Mouse (Mus musculus): ENCODE measurements around the gene Znhit6. TPM values are rescaled to one million over a fixed set of nuclear protein-coding genes. Genes with fewer than 3 reads are reported as not detected.

Znhit6 gene
- total and polyA plus RNA-seq, 3 experiments, result 10.5 to 43.0 (median 40.5) TPM

DNA sequence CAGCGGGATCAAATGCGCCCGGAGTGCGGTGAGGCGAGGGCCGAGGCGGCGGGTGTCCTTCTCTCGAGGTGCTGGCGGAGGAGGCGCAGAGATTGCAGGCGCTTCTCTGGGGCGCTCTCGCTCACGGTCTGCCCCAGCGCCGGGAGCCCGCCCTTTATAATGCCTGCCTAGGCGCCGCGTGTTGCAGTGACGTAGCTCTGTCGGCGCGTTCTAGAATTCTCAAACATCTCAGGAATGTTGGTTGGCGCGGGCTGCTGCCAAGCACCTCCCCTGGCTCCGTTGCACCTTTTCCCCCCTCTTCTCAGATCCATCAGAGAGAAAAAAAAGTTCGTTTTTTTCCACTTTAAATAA is 73.8 kb downstream of the Znhit6 start, which contains the start of gene Ccn1:
TSS of gene Ccn1 (minus strand) at position 130 of the 351 bp plus-strand sequence.
- no peak for ATAC-seq (ENCODE audit: extremely low read depth, insufficient number of reproducible peaks, low FRiP score, poor library complexity, severe bottlenecking)

DNA sequence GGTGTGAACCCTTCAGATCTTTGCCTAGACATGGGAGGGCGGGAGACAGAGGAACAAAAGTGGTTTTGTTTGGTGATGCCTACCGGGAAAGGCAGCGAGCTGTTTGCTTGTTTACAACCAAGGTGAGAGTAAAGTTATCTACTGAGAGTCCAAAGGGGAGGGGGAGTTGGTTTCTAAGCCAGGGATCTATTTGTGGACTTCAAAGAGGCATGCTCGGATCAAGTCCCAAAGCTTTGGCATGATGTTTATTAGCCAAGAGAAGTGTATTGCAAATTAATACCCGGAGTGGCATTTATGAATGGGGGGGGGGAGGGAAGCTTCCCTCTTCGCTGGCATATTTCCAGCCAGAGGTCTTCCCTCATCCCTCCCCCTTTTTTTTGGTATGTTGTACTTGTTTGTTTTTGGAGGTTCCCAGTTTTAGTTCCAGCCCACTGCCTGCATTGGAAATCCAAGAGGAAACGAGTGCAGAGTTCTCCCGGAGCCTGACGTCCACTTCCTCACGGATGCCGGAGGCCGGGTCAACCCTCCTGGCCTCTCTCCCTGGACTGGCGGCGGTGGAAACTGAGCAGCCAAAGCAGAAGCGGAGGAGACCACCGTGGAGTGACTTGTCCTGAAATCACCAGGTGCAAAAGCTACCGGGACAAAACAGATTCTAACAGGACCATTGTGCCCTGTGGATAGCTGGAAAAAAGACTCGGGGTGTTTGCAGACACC is 74.5 kb downstream of the Znhit6 start:
- TF ChIP-seq GATA1 (IDR thresholded peaks at IDR 0.05; ENCODE audit: borderline replicate concordance, low read length), result no peak
- TF ChIP-seq CTCF (IDR thresholded peaks at IDR 0.05; ENCODE audit: low read depth, low read length), result no peak
- no peak for TF ChIP-seq POLR2AphosphoS5 (IDR thresholded peaks at IDR 0.05; ENCODE audit: insufficient replicate concordance, low read depth, low read length)
- TF ChIP-seq TAL1 (conservative IDR thresholded peaks at IDR 0.05; ENCODE audit: low read depth, low read length), result no peak
- no peak for TF ChIP-seq GATA2 (IDR thresholded peaks at IDR 0.05; ENCODE audit: borderline replicate concordance, low read depth, low read length)
- Histone ChIP-seq H3K27me3 (ENCODE audit: insufficient read depth, low read length) (no peaks in the 10 kb centered on the region), H3K4me3 (ENCODE audit: low read depth, low read length) (no peak overlapping the region; the same call in 1 of the 2 replicates), H3K36me3 (replicated peaks) (no peaks in the 10 kb centered on the region), H3K4me1 (ENCODE audit: insufficient read depth, low read depth, low read length) (no peaks in the 10 kb centered on the region), H3K9me3 (replicated peaks) (peaks cover 52% of the 10 kb centered on the region)
- DNase-seq (ENCODE audit: low spot score) (no peak), ATAC-seq (ENCODE audit: extremely low read depth, insufficient number of reproducible peaks, low FRiP score, poor library complexity, severe bottlenecking) (no peak)

More for the DNA sequence above, 73.8 kb downstream of the Znhit6 start, which contains the start of gene Ccn1:
- Histone ChIP-seq H3K27me3 (ENCODE audit: insufficient read depth, low read length) (no peaks in the 10 kb centered on the region), H3K9me3 (replicated peaks) (peaks cover 48% of the 10 kb centered on the region), H3K4me3 (ENCODE audit: low read depth, low read length) (no peak within 1 kb of the TSS; the same call in 1 of the 2 replicates), H3K4me1 (ENCODE audit: insufficient read depth, low read depth, low read length) (no peaks in the 10 kb centered on the region), H3K36me3 (replicated peaks) (no peaks in the 10 kb centered on the region)
- DNase-seq (ENCODE audit: low spot score), result no peak
- TF ChIP-seq CTCF (IDR thresholded peaks at IDR 0.05; ENCODE audit: low read depth, low read length), result no peak
- no peak for TF ChIP-seq TAL1 (conservative IDR thresholded peaks at IDR 0.05; ENCODE audit: low read depth, low read length)
- no peak for TF ChIP-seq GATA1 (IDR thresholded peaks at IDR 0.05; ENCODE audit: borderline replicate concordance, low read length)
- TF ChIP-seq POLR2AphosphoS5 (IDR thresholded peaks at IDR 0.05; ENCODE audit: insufficient replicate concordance, low read depth, low read length), result no peak
- TF ChIP-seq GATA2 (IDR thresholded peaks at IDR 0.05; ENCODE audit: borderline replicate concordance, low read depth, low read length), result no peak

DNA sequence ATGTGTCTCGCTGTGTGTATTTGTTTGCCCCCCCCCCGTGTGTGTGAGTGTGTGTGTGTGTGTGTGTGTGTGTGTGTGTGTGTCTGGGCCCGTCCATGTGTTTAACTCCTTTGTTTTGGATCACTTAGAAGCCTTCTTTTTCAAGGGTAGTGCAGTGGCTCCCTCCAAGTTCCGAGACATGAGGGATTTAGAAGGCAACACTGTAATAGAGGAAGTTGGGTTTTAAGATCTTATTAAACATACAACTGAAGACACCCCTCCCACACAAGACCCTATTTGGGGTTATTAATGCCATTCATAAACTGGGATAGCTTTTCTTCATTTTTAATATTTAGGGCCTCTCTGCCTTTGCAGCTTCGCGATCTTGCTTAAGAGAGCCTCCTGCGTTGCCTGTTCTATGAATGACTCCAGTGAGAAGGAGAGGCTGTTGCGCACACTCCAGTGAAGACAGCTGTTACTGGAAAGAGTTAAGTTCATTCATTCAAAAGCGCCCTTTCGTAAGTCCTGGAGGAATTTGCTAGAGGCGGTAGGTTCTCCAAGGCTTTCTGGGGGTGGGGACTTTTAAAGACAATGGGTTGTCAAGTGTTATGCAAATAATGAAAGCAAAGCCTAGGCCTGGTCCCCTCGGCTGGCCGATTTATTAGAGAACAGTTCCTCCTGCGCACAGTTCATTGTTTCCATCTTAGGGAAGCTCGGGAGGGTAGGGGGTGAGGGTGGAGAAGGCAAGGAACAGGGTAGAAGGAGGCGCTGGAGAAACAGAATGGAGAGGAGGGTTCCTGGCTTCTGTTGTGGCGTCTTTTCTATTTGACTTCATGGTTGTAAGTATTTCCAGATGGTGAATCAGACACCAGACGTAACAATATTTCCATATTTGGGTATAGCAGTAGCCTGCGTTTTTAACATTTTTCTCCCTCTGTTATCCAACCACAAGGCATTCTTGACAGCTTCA is 75.3 kb downstream of the Znhit6 start:
- ATAC-seq (ENCODE audit: extremely low read depth, insufficient number of reproducible peaks, low FRiP score, poor library complexity, severe bottlenecking) (no peak), DNase-seq (ENCODE audit: low spot score) (no peak)
- Histone ChIP-seq H3K9me3 (replicated peaks) (peaks cover 57% of the 10 kb centered on the region), H3K4me1 (ENCODE audit: insufficient read depth, low read depth, low read length) (no peaks in the 10 kb centered on the region), H3K4me3 (ENCODE audit: low read depth, low read length) (no peak overlapping the region), H3K36me3 (replicated peaks) (no peaks in the 10 kb centered on the region), H3K27me3 (ENCODE audit: insufficient read depth, low read length) (no peaks in the 10 kb centered on the region)
- TF ChIP-seq GATA1 (IDR thresholded peaks at IDR 0.05; ENCODE audit: borderline replicate concordance, low read length), result no peak
- TF ChIP-seq POLR2AphosphoS5 (IDR thresholded peaks at IDR 0.05; ENCODE audit: insufficient replicate concordance, low read depth, low read length), result no peak
- TF ChIP-seq TAL1 (conservative IDR thresholded peaks at IDR 0.05; ENCODE audit: low read depth, low read length), result no peak
- no peak for TF ChIP-seq CTCF (IDR thresholded peaks at IDR 0.05; ENCODE audit: low read depth, low read length)
- no peak for TF ChIP-seq GATA2 (IDR thresholded peaks at IDR 0.05; ENCODE audit: borderline replicate concordance, low read depth, low read length)

DNA sequence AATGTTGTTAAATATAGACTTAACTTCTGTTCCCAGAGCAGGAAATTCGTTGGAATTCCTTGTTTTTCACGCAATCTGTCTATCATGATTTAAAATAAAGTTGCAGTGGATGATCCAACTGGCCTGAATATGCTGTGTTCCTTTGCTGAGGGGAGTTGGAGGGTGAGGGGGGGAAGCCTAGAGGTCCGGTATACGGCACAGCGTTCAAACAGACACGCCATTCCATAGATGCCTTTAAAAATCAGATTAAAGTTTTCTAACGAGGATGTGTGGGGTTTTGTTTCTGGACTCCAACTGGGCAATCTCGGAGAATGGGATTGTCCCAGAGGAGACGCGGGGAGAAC is 75.9 kb downstream of the Znhit6 start:
- Histone ChIP-seq H3K36me3 (replicated peaks) (no peaks in the 10 kb centered on the region), H3K27me3 (ENCODE audit: insufficient read depth, low read length) (no peaks in the 10 kb centered on the region), H3K4me1 (ENCODE audit: insufficient read depth, low read depth, low read length) (no peaks in the 10 kb centered on the region), H3K4me3 (ENCODE audit: low read depth, low read length) (no peak overlapping the region), H3K9me3 (replicated peaks) (peaks cover 60% of the 10 kb centered on the region)
- no peak for TF ChIP-seq CTCF (IDR thresholded peaks at IDR 0.05; ENCODE audit: low read depth, low read length)
- no peak for TF ChIP-seq POLR2AphosphoS5 (IDR thresholded peaks at IDR 0.05; ENCODE audit: insufficient replicate concordance, low read depth, low read length)
- TF ChIP-seq TAL1 (conservative IDR thresholded peaks at IDR 0.05; ENCODE audit: low read depth, low read length), result no peak
- no peak for TF ChIP-seq GATA1 (IDR thresholded peaks at IDR 0.05; ENCODE audit: borderline replicate concordance, low read length)
- no peak for TF ChIP-seq GATA2 (IDR thresholded peaks at IDR 0.05; ENCODE audit: borderline replicate concordance, low read depth, low read length)
- DNase-seq (ENCODE audit: low spot score), result no peak
- no peak for ATAC-seq (ENCODE audit: extremely low read depth, insufficient number of reproducible peaks, low FRiP score, poor library complexity, severe bottlenecking)

DNA sequence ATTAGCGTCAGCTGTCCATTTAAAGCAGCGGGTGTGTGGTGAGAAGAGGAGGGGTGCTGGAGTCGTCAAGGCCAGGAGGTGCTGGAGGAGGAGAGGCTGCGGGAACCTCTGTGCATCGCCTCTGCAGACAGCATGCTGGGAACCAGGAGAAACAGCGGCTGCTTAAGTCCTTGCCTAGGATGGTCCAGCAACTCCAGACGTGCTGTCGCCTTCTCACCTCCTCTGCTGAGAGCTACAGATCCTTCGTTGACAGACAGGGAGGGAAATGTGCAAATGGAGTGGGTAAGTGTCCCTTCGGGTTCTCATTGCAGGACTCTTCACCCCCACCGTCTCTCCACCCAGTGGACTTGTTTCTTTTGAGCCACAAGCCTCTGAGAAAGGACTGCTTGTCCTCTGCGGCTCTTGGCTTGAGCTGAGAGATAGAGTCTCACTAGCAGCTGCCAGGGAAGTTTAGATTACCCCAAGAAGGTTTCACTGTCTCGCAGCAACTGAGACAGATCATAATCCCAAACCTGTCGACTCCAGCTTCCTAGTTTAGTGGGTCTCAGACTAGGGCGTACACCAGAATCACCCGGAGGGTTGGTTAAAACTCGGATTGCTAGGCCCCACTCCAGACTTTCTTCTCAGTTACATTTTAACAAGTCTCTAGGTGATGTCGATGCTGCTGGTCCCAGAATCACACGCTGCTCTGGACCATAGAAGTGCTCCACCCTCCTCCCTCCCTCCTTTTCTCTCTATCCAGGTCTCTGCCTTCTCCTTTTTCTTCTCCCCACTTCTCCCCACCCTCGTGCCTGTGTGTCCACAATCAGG is 76.5 kb downstream of the Znhit6 start:
- H3K4me1 ChIP-seq (ENCODE audit: insufficient read depth, low read depth, low read length), result no peaks in the 10 kb centered on the region
- no peak for TF ChIP-seq TAL1 (conservative IDR thresholded peaks at IDR 0.05; ENCODE audit: low read depth, low read length)
- no peak for TF ChIP-seq GATA2 (IDR thresholded peaks at IDR 0.05; ENCODE audit: borderline replicate concordance, low read depth, low read length)
- TF ChIP-seq GATA1 (IDR thresholded peaks at IDR 0.05; ENCODE audit: borderline replicate concordance, low read length), result no peak
- no peak for TF ChIP-seq POLR2AphosphoS5 (IDR thresholded peaks at IDR 0.05; ENCODE audit: insufficient replicate concordance, low read depth, low read length)
- no peak for TF ChIP-seq CTCF (IDR thresholded peaks at IDR 0.05; ENCODE audit: low read depth, low read length)
- H3K4me3 ChIP-seq (ENCODE audit: low read depth, low read length), result no peak overlapping the region
- H3K36me3 ChIP-seq (replicated peaks), result no peaks in the 10 kb centered on the region
- peaks cover 57% of the 10 kb centered on the region for H3K9me3 ChIP-seq (replicated peaks)
- DNase-seq (ENCODE audit: low spot score) (no peak), ATAC-seq (ENCODE audit: extremely low read depth, insufficient number of reproducible peaks, low FRiP score, poor library complexity, severe bottlenecking) (no peak)
- H3K27me3 ChIP-seq (ENCODE audit: insufficient read depth, low read length), result no peaks in the 10 kb centered on the region
